Mouse (Mus musculus) gastrocnemius, postnatal 14 days (tissue): ENCODE results near the gene Ccnk. TPM values are rescaled to one million over a fixed set of nuclear protein-coding genes. Genes with fewer than 3 reads are reported as not detected.

Experiments
- DNase-seq: peaks from one replicate; pipeline ENCODE4 v3.0.0; 2021; ENCODE audit warnings: mixed read lengths
- intact Hi-C: fragments of 180-260 bp; cut with DNase I; formaldehyde crosslinking; loops from one replicate; pipeline ENCODE4 v1.15.1; 2025; ENCODE audit warnings: low total_unique reads
- total RNA-seq, 2 experiments: library from RNA; stranded (reverse); gene quantifications; 2 replicates each; pipeline ENCODE4 v1.2.3; 2021

The Ccnk gene
- total RNA-seq, 2 experiments from 2014 or later: 28.2 to 35.0 TPM

- DNase-seq: peak; percentile 52
- intact Hi-C loops: no loop called here
Observed at GRCm38 (mm10) chr12:108178331-108179245, 791 bp upstream of the Ccnk start.

- no peak for DNase-seq
- intact Hi-C loops: no loop called here
Observed at GRCm38 (mm10) chr12:108179246-108179320, 296 bp upstream of the Ccnk start, which contains the start of gene Setd3. Gene Setd3, minus strand, starts transcription at chr12:108179314.

GRCm38 (mm10) chr12:108181716-108182115, 2.3 kb downstream of the Ccnk start:
- no peak for DNase-seq
- intact Hi-C loops: no loop called here

- intact Hi-C loops: no loop called here
- peak; percentile 55 for DNase-seq
Observed at GRCm38 (mm10) chr12:108187541-108188091, 8.2 kb downstream of the Ccnk start.

GRCm38 (mm10) chr12:108193878-108194277, 14.5 kb downstream of the Ccnk start:
- DNase-seq: no peak
- intact Hi-C loops: no loop called here

GRCm38 (mm10) chr12:108195761-108196160, 16.4 kb downstream of the Ccnk start:
- intact Hi-C loops: no loop called here
- DNase-seq: no peak

GRCm38 (mm10) chr12:108198447-108198846, 19.1 kb downstream of the Ccnk start:
- intact Hi-C loops: no loop called here
- DNase-seq: no peak

GRCm38 (mm10) chr12:108200094-108200493, 20.7 kb downstream of the Ccnk start:
- intact Hi-C loops: no loop called here
- DNase-seq: no peak

GRCm38 (mm10) chr12:108203895-108204294, 24.5 kb downstream of the Ccnk start:
- intact Hi-C loops: no loop called here
- DNase-seq: no peak

GRCm38 (mm10) chr12:108204978-108205377, 25.6 kb downstream of the Ccnk start:
- intact Hi-C loops: no loop called here
- DNase-seq: no peak

- intact Hi-C loops: no loop called here
Observed at GRCm38 (mm10) chr12:108206641-108207040, 27.3 kb downstream of the Ccnk start.

GRCm38 (mm10) chr12:108208216-108208615, 28.8 kb downstream of the Ccnk start:
- no peak for DNase-seq
- intact Hi-C loops: loop anchor here (2.0 kb wide), 1 partner anchor 87 kb away; no protein-coding TSS in a partner anchor

More at GRCm38 (mm10) chr12:108206641-108207040, 27.3 kb downstream of the Ccnk start:
- peak; percentile 79 for DNase-seq

- intact Hi-C loops: loop anchor here (2.0 kb wide), 1 partner anchor 86 kb away; no protein-coding TSS in a partner anchor
Observed at GRCm38 (mm10) chr12:108208726-108209438, 29.5 kb downstream of the Ccnk start.

GRCm38 (mm10) chr12:108210623-108211022, 31.2 kb downstream of the Ccnk start:
- intact Hi-C loops: loop anchor here (2.0 to 10.0 kb wide), 2 partner anchors 78 to 284 kb away; no protein-coding TSS in a partner anchor
- no peak for DNase-seq

More at GRCm38 (mm10) chr12:108208726-108209438, 29.5 kb downstream of the Ccnk start:
- DNase-seq: peak; percentile 81

GRCm38 (mm10) chr12:108212071-108212470, 32.7 kb downstream of the Ccnk start:
- intact Hi-C loops: loop anchor here (10.0 kb wide), 1 partner anchor 283 kb away; no protein-coding TSS in a partner anchor
- DNase-seq: no peak

- intact Hi-C loops: loop anchor here (10.0 kb wide), 1 partner anchor 282 kb away; no protein-coding TSS in a partner anchor
- DNase-seq: no peak
Observed at GRCm38 (mm10) chr12:108212476-108212875, 33.1 kb downstream of the Ccnk start.

- no peak for DNase-seq
- intact Hi-C loops: loop anchor here (10.0 kb wide), 1 partner anchor 281 kb away; no protein-coding TSS in a partner anchor
Observed at GRCm38 (mm10) chr12:108213090-108214041, 34.0 kb downstream of the Ccnk start.

- DNase-seq: no peak
- intact Hi-C loops: loop anchor here (10.0 kb wide), 1 partner anchor 280 kb away; no protein-coding TSS in a partner anchor
Observed at GRCm38 (mm10) chr12:108215090-108215489, 35.7 kb downstream of the Ccnk start.
